Mouse (Mus musculus): ENCODE results near the gene Cd28.
A peak's percentile ranks its signal among the peaks of the same experiment; 100 is the strongest.

Cd28 gene

DNA sequence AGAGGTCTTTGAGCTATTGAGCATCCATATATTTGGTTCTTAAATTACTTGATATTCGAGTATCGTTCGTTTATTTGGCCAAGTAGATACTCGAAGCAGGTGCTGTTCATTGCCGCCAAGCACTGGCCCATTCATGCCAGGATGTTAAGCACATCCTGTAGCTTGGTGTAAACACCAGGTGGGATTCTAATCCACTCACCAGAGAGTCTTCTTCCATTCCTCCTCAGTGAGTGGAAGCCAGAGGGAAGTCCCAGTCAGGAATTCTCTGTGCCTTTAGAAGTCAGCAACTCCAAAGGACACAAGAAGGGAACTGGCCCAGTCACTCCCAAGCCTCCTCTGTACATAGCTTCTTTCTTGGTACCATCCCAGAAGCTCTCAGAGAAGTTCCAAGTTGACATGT, at the start of gene Cd28:
TSS of gene Cd28 (plus strand) at position 234 of the 400 bp plus-strand sequence.
- DNase-seq = no peak

DNA sequence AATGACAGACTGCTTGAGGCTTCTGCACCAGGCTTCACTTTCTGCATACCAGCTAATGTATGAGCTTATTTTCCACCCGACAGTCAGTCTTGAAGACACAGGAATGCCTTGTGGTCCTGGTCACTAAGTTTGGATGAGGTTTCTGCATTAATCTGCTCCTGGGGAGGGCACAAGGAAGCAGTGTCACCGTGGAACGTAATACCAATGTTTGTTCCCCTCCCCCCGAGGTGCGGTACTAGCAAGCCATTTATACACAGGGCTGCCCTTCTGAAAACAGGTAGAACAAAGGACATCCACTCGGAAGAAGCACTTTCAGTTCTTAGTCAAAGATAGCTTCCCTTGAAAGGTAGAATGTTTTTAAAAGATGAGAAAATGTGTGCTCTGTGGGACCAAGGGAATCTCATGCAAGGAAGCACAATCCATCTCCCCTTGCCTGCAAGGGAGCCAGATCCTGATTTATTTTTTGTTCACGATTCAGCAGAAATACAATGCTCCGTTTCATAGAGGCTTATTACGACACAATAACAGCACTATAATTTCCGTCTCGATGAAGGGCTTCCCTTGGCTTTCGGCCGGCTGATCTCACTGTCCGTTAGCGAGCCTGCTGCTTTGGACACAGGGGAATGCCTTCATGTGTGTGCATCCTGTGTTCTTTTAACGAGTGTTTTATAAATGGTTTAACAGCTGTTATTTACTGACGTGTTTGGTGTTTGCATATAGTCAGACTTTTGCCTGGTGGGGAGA, 48.6 kb upstream of the Cd28 start:
- no peak for DNase-seq

DNA sequence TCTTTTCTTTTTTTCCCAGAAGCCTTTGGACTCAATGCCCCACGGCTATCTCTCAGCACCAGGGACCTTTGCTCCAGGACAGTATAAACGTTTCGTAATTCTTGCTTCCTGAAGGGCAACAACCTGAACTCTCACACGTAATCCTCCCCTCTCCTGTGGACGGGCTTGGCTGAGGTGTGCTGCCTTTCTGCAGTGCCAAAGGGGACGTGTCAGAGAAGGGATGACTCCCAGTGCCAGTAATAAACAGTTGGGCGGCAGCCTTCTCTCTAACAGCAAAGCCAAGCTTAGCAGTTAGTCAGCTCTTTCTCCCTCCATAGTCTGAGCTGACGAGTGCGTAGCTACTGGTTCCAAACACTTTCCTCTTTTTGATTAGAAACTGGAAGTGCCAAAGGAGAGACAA, 47.6 kb upstream of the Cd28 start:
- peak; percentile 34 for DNase-seq

DNA sequence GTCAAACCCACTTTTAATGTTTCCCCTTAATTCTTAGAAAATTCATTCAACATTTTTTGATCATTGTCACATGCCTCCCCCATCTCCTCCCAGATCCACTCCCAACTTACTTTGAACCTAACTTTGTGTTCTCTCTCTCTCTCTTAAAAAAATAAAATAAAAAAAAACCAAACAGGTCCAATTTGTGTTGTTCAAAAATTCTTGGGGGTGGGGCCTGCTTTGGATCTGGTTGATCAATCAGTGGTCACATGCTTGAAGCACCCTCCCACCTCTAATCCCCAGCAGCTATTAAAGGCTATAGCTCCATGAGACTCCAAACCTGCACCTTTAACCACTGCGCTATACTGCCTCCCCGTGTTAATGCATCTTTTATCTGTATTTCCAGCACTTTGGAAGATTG, 46.9 kb upstream of the Cd28 start:
- DNase-seq = no peak

DNA sequence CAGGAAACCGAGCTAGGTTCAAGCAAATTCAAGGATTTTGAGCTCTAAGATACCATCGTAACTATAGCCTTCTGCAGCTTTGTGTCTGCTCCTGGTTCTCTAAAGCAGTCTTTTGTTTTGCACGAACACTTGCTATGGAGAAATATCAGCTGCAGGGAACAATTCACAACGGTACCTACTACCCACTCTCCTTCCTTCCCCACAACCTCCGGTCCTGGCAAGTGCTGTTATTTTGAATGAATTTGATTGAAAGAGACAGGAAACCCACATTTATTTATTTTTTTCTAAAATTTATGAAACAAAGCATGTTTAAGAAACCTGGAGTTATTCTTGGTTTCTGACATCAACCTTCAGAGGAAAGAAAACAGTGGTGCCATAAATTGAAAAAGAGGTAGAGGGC, 46.4 kb upstream of the Cd28 start:
- no peak for DNase-seq

DNA sequence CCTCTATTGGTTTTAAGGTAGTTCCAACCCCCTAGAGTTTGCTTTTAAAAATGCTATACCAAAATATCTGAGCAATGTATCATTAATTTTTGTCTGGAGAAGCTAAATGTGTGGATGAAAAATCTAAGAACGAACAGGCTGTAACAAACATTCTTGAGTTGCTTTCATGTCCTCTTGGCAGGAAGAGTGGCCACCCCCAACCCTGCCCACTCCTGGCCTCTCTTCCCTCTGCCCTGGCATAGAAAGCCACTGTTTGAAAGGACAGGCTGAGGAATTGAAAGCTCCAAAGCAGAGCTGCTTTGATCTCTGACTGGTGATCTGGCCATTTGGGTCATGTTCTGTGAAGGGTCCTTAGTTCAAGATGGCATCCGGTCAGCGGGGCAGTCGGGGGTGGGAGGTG, 32.8 kb upstream of the Cd28 start:
- DNase-seq = no peak

DNA sequence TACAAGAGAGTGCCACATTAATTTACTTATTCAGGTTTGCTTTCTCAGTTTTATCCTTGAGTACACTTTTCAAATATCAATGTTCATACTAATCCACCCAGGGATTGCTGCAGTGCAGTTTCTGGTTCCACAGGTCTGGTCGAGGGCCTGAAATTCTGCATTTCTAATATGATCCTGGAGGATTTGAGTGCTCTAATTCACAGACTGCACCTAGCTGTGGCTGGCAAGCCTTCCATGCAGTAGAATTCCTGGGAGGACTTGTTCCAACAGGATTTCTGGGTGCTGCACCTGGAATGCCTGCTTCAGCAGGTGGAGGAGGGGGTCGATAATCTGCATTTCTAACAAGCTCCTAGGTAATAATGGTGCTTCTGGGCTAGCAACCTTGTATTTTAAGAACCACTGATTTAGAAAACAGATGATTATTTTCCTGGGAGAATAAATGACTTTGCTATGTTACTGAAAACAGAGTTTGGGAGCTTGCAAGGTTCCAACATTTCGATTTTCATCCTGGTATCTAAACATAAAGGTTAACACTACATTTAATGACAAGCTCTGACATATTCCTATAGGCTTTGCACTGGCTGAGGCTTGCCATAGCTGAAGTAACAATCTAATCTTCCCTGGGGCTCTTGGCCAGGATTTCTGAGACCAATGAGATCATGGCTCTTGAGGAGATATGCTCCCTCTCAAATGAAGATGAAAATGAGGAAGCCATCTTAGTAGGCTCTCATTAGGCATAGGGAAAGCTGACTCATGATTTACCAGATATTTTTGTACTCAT, 20.3 kb upstream of the Cd28 start:
- DNase-seq = no peak

DNA sequence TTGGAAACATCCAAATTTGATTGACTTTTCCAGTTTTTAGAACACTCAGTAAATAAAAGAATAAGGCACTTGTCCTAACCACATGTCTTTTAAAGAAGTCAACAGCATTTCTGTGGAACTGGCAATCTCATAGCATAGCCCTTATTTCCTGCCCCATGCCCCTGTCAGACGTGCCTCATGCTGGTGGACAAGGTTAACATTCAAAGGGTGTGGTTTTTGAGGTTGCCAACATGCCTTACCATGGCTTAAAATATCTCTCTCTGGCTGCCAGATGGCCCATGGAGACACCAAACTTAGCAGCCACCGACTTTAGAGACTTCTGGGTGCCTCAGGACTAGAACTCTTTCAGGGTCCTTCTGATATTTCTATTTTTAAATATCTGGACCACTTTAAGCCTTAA, 14.0 kb upstream of the Cd28 start:
- peak; percentile 6 for DNase-seq

DNA sequence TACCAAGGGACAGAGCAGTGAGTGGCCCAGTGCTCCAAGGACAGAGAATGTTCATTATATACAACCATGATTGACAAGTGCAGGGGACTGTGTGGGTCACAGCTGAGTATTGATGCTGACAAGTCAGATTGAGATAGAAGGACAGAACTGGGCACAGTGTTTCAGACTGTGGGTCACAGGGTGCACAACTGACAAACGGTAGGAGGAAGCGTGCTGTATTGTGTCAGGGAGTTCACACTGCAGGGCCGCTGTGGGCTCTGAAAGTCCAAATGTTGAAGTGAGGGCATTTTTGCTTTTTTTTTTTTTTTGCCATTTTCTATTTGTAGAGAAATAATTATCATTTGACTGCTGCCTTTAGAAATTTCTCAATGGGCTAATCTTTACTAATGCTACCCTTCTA, 3.4 kb upstream of the Cd28 start:
- no peak for DNase-seq

DNA sequence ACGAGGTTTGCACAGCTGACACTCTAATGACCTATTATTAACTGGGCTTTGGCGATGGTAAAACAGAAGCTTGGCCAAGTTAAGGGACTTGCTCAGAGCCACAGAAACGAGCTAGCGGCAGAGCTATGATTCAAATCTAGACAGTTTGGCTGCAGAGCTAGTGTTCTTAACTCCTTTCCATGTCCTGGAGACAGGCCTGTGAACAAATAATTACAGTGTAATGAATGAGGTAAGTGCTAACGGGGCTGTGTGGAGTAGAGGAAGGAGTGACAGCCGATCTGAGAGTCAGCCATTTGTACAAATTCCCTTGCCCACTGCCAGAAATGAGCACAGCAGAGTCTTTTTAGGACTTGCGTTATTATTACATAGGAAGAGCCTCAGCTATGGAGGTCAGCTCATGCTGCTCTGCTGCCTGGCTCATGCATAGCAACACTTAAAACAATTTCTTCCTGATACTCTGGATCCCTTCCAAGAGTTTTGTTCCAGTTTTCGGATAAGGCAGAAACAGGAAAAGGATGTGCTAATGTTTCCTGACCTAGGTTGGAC, 876 bp upstream of the Cd28 start:
- DNase-seq = no peak

DNA sequence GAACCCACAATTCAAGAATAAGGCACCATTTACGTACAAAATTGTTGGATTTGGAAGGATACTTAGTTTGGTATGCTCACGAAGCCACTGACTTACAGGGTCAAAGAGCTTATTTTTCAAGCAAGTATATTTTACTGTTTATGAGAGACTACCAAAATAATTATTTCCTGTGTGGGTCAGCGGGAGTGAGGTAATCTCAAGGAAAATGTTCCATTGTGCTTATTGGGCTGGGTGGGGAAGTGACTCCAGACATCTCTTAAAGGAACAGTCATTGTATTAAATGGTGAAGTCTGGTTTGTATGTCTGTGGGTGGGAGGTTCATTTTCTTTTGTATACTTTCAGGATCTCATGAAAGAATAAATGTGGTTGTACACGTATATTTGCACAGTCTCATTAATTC, 2.0 kb downstream of the Cd28 start:
- no peak for DNase-seq

DNA sequence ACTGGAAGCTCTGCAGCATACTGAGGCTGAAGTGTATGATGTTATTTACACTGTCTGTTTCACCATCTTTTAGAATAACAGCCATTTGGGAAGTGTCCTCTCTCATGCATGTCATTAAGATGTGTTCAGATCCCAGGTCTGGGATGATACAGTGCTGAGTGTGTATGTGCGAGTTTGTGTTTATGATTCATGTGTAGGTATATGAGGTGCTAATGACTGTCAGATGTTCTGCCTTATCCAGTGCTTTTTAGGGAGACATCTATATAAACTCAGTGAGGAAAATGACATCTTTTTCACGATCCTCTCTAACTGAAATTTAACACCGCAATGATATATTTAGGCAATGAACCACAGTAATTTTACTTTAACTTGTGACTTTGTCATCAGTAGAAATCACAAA, 7.0 kb downstream of the Cd28 start:
- no peak for DNase-seq

DNA sequence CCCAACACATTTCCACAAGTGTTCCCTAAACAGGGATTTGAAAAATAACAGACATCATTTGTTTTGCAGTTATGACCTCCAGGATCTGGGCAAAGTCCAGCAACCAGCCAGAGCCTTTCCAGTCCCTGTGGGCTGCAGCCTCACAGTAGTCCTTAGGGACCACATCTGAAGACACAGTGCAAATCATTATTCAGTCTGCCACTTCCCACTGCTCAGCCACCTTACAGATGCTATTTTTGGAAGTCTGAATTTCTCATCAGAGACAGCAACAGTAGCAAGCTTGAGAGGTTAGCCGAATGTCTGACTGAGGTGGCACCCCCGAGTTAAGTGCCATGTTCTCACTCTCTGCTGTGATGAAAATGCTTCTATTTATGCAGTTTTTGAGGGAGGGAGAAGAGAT, 15.3 kb downstream of the Cd28 start:
- DNase-seq = no peak

DNA sequence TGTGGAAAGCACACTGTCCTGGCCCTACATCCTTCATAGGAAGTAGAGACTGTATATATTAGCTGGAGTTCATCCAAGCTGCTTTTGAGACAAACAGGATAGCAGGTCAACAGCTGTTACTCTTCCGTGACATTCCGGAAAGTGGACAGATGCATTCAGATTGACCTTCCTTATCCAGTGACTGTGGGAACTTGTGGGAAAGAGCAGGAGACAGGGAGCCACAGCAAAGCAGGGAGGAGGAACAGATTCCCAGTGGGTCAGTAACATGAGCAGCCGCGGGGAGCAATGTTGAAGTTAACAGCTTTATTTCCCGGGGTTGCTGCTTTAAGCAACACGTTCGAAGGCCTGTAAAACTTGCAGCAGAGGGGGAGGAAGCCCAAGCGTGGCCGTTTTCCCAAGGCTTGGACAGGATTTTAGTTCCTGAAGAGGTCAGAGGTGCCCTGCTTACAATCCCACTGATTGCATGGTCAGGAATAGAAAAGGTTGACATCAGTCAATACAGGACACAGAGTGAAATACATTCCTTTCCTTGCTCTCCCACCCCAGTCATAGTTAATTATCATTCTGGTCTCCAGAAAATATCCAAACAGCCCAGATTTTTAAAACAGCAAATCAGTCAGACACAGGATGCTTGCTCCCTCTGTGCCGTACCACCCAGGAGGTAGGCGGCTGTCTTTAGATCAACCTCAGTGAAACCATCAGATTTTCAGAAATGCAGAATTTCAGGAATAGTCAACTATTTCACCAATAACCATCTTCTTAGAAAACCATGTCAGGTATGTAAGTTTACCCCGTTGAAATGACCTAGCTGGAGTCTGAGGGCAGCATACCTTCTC, 18.7 kb downstream of the Cd28 start:
- DNase-seq = peak; percentile 16

DNA sequence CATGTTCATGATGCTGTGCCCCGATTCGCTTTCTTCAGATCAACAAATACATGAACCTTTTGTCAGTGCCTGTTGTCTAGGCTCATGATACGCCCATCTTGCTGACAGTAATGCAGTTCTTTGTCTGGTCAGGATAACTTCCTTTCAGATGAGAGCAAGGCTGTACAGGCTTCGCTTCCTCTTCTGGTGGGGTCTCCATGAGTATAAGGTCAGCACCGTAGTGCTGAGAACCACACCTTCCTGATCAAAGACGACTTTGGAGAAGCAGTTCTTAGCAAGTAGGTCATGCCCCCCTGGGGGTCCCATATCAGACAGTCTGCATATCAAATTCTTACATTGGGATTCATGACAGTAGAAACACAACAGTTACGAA, 19.3 kb downstream of the Cd28 start:
- no peak for DNase-seq

DNA sequence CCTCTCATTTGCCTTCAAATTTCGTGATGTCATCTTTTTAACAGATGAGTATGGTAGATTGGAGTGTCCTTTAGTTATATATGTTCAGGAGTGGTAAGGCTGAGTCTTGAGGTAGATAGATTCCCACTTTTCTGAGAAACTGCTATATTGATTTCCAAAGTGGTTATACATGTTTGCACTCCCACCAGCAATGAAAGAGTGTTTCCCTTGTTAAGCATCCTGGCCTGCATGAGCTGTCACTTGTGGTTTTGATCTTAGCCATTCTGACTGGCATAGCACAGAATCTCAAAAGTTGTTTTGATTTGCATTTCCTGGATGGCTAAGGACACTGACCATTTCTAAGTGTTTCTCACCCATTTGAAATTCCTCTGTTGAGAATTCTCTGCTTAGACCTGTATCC, 27.7 kb downstream of the Cd28 start:
- no peak for DNase-seq

DNA sequence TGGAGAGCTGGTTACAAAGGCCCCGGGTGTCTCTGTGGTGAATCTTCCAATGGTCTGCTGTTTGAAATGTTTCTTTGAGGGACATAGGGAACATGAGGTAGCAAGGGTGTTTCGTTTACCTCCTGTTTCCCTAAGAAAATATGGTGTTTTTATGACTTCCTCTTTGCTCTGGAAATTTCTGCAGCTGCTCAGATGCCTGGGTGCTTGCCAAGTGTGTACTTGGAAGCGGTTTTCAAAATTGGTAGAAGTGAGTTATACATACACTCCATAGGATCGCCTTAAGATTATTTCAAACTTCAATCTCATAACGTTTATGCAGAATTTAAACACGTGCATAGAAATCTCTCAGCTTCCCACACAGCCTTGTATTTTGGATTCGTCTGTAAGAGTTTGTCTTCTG, 29.1 kb downstream of the Cd28 start:
- peak; percentile 4 for DNase-seq

DNA sequence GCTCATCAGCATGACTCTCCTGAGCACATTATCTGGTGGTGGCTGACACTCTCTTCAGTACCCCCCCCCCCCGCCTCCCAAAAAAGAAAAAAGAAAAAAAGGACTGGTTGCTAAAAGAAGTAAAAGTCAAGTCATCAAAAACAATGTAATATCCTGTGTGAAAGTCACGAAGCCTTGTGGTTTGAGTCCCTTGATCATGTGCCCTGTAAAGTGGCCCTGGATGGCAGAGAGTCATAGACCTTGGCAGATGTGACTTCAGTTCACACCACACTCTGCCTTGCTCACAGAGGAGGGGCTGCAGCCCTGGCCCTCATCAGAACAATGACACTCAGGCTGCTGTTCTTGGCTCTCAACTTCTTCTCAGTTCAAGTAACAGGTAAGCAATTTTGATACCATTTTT, 29.6 kb downstream of the Cd28 start:
- no peak for DNase-seq

DNA sequence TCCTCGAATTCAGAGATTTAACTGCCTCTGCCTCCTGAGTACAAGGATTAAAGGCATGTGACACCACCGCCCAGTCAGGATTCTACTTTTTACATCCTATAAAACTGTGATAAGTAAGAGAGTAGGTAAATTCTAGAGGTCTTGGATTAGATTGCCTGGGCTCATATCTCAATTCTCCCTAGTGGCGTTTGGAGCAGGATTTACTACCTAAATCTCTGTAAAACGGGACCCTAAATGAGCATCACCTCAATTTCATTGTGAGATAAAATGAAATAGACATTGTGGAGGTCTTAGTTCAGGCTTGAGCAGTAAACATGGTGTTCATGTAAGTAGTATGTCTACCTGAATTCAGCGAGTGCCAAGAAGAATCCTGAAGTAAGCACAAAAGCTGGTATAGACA, 30.3 kb downstream of the Cd28 start:
- DNase-seq = no peak

DNA sequence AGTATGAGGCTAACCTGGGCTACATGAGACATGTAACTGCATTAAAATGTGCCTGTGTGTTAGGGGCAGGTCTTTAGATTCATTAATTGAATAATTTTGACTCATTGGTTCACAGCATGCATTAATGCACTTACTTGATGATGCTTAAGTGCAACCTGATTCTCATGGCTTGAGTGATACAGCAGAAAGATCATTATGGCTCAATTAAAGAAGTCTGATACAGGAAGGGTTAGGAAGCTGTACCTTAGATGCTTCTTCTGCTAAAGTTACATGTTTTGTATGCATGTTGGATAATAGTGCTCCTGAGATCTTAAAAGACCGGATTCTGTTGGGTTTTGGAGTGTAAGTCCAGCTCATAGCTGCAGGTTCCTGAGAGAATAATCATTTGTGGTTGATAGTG, 31.7 kb downstream of the Cd28 start:
- DNase-seq = no peak

DNA sequence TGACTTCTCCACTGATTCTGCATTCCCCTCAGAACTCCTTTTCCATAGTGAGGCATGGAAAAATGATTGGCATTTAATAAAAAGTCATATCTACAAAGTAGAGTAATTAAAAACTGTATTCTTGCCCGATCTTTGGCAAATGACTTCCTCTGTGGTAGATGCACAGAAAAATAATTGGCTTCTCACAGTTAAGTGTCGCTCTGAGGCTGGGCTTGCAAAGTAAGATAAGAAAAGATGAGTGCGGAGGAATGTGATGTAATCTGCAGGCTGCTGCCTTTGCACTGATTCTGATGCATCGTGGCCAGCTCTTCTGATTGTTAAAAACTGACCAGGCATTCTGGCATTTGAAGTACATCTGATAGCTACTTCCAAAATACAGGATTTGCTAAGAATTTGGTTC, 32.3 kb downstream of the Cd28 start:
- no peak for DNase-seq

DNA sequence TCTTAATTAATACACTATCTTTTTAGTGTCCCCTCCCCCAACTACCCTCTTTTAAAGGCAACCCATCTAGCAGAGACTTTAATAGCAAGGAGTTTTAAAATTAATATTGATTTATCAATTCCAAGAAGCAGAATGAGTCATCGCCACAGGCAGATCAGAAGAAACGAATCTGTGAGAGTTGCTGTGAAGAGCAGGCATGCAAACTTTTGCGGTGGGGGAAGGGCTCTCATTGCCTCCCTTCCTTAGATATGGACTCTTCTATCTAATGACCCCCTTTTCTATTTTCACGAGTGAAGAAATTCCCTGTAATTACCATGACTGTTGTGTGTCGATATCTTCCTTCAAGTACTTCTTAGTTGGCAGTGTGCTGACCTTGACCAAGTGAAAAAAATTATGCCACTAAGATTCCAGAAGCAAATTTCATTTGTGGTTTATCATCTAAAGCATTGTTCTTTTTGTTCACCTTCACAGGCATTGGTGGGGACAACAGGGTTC, 32.8 kb downstream of the Cd28 start:
- DNase-seq = no peak

DNA sequence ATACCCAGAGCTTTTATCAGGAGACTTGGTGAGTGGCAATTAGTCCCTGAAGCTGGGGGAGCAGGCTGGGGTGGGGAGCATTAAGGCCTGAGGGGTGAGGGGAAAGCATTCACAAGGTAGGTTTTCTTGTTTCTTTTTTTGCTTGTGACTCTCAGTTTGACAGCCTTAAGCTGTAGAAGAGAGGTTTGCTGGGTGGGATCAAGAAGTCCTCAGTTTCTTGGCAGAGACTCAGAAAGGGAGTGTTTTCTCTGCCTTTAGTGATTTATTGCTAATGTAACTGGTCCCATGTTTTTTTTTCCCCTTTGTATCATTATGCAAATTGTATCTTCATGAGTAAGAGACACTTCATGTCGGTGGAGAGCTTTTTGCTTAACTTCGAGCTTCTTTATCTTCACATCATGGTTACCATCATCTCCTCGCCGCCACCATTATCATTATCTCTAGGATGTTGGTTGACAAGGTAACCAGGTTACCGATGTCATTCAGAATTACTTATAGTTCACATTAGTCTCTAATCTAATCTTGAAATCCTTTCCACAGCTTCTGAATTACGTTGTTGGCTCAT, 33.7 kb downstream of the Cd28 start:
- DNase-seq = no peak
